Mouse (Mus musculus) lung, embryonic 16.5 days (tissue): ENCODE data around the gene Mtap. TPM values are rescaled to one million over a fixed set of nuclear protein-coding genes. Genes with fewer than 3 reads are reported as not detected.

ENCODE experiments used
- ATAC-seq: fragments of 200-750 bp; cut with Nextera tagmentation; 2 replicates; pipeline ENCODE4 v1.8.0; 2017; ENCODE audit warnings: low read depth, mild to moderate bottlenecking, moderate library complexity
- H3K27ac ChIP-seq: fragments of 300-500 bp; sonication (generic); 2 replicates; pipeline ENCODE4 v1.5.1; 2014; ENCODE audit warnings: mild to moderate bottlenecking, control low read depth, low read length
- H3K27me3 ChIP-seq: fragments of 300-500 bp; sonication (generic); 2 replicates; pipeline ENCODE4 v1.6.1; 2014; ENCODE audit warnings: low read depth, low read length, mixed read lengths; ENCODE audit not compliant: control insufficient read depth, insufficient read depth
- H3K36me3 ChIP-seq: fragments of 300-500 bp; sonication (generic); 2 replicates; pipeline ENCODE4 v1.6.1; 2014; ENCODE audit warnings: low read length; ENCODE audit not compliant: control insufficient read depth, insufficient read depth
- H3K4me1 ChIP-seq: fragments of 300-500 bp; sonication (generic); replicated peaks from 2 replicates; pipeline ENCODE4 v1.6.1; 2014; ENCODE audit warnings: low read length, mixed read lengths; ENCODE audit not compliant: control insufficient read depth, insufficient read depth
- H3K4me2 ChIP-seq: fragments of 300-500 bp; sonication (generic); 2 replicates; pipeline ENCODE4 v1.6.1; 2014; ENCODE audit warnings: low read depth, low read length, control low read depth
- H3K4me3 ChIP-seq: fragments of 300-500 bp; sonication (generic); 2 replicates; pipeline ENCODE4 v1.5.1; 2014; ENCODE audit warnings: mild to moderate bottlenecking, low read length, control low read depth
- H3K9ac ChIP-seq: fragments of 300-500 bp; sonication (generic); 2 replicates; pipeline ENCODE4 v1.6.1; 2014; ENCODE audit warnings: low read length, control low read depth
- H3K9me3 ChIP-seq: fragments of 300-500 bp; sonication (generic); 2 replicates; pipeline ENCODE4 v1.6.1; 2016; ENCODE audit warnings: low read length; ENCODE audit not compliant: control insufficient read depth
- WGBS: fragments of 180-500 bp; shearing (Covaris S2); extraction: QIAGEN DNeasy Blood & Tissue Kit; methylation state at CpG from one replicate; pipeline ENCODE4 v1.1.7; 2014; 5-methylcytosine and 5-hydroxymethylcytosine counted together
- polyA plus RNA-seq: library from polyadenylated mRNA; unstranded; fragments of >200 nt; fragmentation: Nextera tagmentation; extraction: Ambion mirVana; gene quantifications from 2 replicates; pipeline ENCODE4 v1.2.1, GENCODE M21; 2015

Mtap gene
- polyA plus RNA-seq, 1 experiment from 2014 or later: 48.5 TPM

- no peak overlapping the region for H3K27ac ChIP-seq
- no peak overlapping the region for H3K4me2 ChIP-seq
- peaks cover 46% of the 10 kb centered on the region for H3K36me3 ChIP-seq
- no peaks in the 10 kb centered on the region for H3K4me1 ChIP-seq
- H3K9me3 ChIP-seq: no peaks in the 10 kb centered on the region
- ATAC-seq: no peak
- H3K27me3 ChIP-seq: no peaks in the 10 kb centered on the region
- no peak overlapping the region for H3K4me3 ChIP-seq
- WGBS: 59% methylated on average over 6 of the region's 6 CpGs
- no peak overlapping the region for H3K9ac ChIP-seq
Measured at GRCm38 (mm10) chr4:89177514-89178307, 40.8 kb downstream of the Mtap start.

- peaks cover 32% of the 10 kb centered on the region for H3K36me3 ChIP-seq
- H3K27me3 ChIP-seq: no peaks in the 10 kb centered on the region
- H3K4me3 ChIP-seq: no peak overlapping the region
- H3K27ac ChIP-seq: no peak overlapping the region
- ATAC-seq: no peak
- no peaks in the 10 kb centered on the region for H3K9me3 ChIP-seq
- H3K4me2 ChIP-seq: no peak overlapping the region
- H3K4me1 ChIP-seq: no peaks in the 10 kb centered on the region
- 96% methylated on average over 5 of the region's 5 CpGs for WGBS
- H3K9ac ChIP-seq: no peak overlapping the region
Measured at GRCm38 (mm10) chr4:89180121-89180520, 43.2 kb downstream of the Mtap start.

GRCm38 (mm10) chr4:89181656-89182055, 44.7 kb downstream of the Mtap start:
- Histone ChIP-seq H3K27me3 (no peaks in the 10 kb centered on the region), H3K4me3 (no peak overlapping the region), H3K9ac (no peak overlapping the region), H3K36me3 (peaks cover 29% of the 10 kb centered on the region), H3K4me1 (no peaks in the 10 kb centered on the region), H3K4me2 (no peak overlapping the region), H3K27ac (no peak overlapping the region), H3K9me3 (no peaks in the 10 kb centered on the region)
- WGBS: 92% methylated on average over 2 of the region's 2 CpGs
- ATAC-seq: no peak

- Histone ChIP-seq H3K36me3 (peaks cover 25% of the 10 kb centered on the region), H3K4me2 (no peak overlapping the region), H3K4me3 (no peak overlapping the region), H3K9ac (no peak overlapping the region), H3K27ac (no peak overlapping the region), H3K27me3 (no peaks in the 10 kb centered on the region), H3K9me3 (no peaks in the 10 kb centered on the region), H3K4me1 (no peaks in the 10 kb centered on the region)
- ATAC-seq: no peak
- 92% methylated on average over 3 of the region's 3 CpGs for WGBS
Measured at GRCm38 (mm10) chr4:89182486-89182885, 45.6 kb downstream of the Mtap start.

- Histone ChIP-seq H3K27me3 (no peaks in the 10 kb centered on the region), H3K36me3 (no peaks in the 10 kb centered on the region), H3K4me3 (no peak overlapping the region), H3K4me2 (no peak overlapping the region), H3K27ac (no peak overlapping the region), H3K9me3 (no peaks in the 10 kb centered on the region), H3K4me1 (no peaks in the 10 kb centered on the region), H3K9ac (no peak overlapping the region)
- ATAC-seq: no peak
- 67% methylated on average over 4 of the region's 4 CpGs for WGBS
Measured at GRCm38 (mm10) chr4:89195481-89195880, 58.6 kb downstream of the Mtap start.

- no peak overlapping the region for H3K4me3 ChIP-seq
- no peaks in the 10 kb centered on the region for H3K4me1 ChIP-seq
- ATAC-seq: no peak
- H3K4me2 ChIP-seq: no peak overlapping the region
- no peaks in the 10 kb centered on the region for H3K36me3 ChIP-seq
- H3K27me3 ChIP-seq: no peaks in the 10 kb centered on the region
- no peaks in the 10 kb centered on the region for H3K9me3 ChIP-seq
- H3K27ac ChIP-seq: no peak overlapping the region
- H3K9ac ChIP-seq: no peak overlapping the region
Measured at GRCm38 (mm10) chr4:89197128-89197527, 60.2 kb downstream of the Mtap start.

- no peaks in the 10 kb centered on the region for H3K36me3 ChIP-seq
- no peak overlapping the region for H3K27ac ChIP-seq
- H3K9ac ChIP-seq: no peak overlapping the region
- 86% methylated on average over 1 of the region's 1 CpGs for WGBS
- no peak overlapping the region for H3K4me3 ChIP-seq
- H3K4me2 ChIP-seq: no peak overlapping the region
- H3K27me3 ChIP-seq: no peaks in the 10 kb centered on the region
- H3K9me3 ChIP-seq: no peaks in the 10 kb centered on the region
- ATAC-seq: no peak
- H3K4me1 ChIP-seq: no peaks in the 10 kb centered on the region
Measured at GRCm38 (mm10) chr4:89200806-89201205, 63.9 kb downstream of the Mtap start.

GRCm38 (mm10) chr4:89209310-89209709, 72.4 kb downstream of the Mtap start:
- Histone ChIP-seq H3K27me3 (no peaks in the 10 kb centered on the region), H3K4me2 (no peak overlapping the region), H3K36me3 (no peaks in the 10 kb centered on the region), H3K4me3 (no peak overlapping the region), H3K27ac (no peak overlapping the region), H3K4me1 (no peaks in the 10 kb centered on the region), H3K9me3 (no peaks in the 10 kb centered on the region), H3K9ac (no peak overlapping the region)
- ATAC-seq: no peak

- Histone ChIP-seq H3K9me3 (no peaks in the 10 kb centered on the region), H3K27ac (no peak overlapping the region), H3K4me3 (no peak overlapping the region), H3K4me1 (no peaks in the 10 kb centered on the region), H3K4me2 (no peak overlapping the region), H3K9ac (no peak overlapping the region), H3K36me3 (no peaks in the 10 kb centered on the region), H3K27me3 (no peaks in the 10 kb centered on the region)
- 46% methylated on average over 7 of the region's 7 CpGs for WGBS
- ATAC-seq: no peak
Measured at GRCm38 (mm10) chr4:89210314-89210713, 73.4 kb downstream of the Mtap start.

GRCm38 (mm10) chr4:89212178-89212577, 75.3 kb downstream of the Mtap start:
- Histone ChIP-seq H3K9me3 (no peaks in the 10 kb centered on the region), H3K9ac (no peak overlapping the region), H3K27ac (no peak overlapping the region), H3K36me3 (no peaks in the 10 kb centered on the region), H3K4me1 (no peaks in the 10 kb centered on the region), H3K4me2 (no peak overlapping the region), H3K4me3 (no peak overlapping the region), H3K27me3 (no peaks in the 10 kb centered on the region)
- WGBS: 63% methylated on average over 3 of the region's 3 CpGs
- ATAC-seq: no peak
